Mouse (Mus musculus) CH12.LX (cell line): Measurements from ENCODE around the gene Nudt6. TPM values are rescaled to one million over a fixed set of nuclear protein-coding genes. Genes with fewer than 3 reads are reported as not detected.

ENCODE experiments used
- DNase-seq: peaks from one replicate; pipeline ENCODE4 v3.0.0-alpha.2; 2013; ENCODE audit errors: extremely low read depth
- H3K27ac ChIP-seq: 2 replicates; pipeline ENCODE4 v1.5.1; 2012; ENCODE audit warnings: low read depth, mild to moderate bottlenecking, control low read depth, moderate library complexity; ENCODE audit not compliant: insufficient read depth
- H3K27me3 ChIP-seq: replicated peaks from 2 replicates; pipeline ENCODE3; 2012; ENCODE audit warnings: inconsistent platforms
- H3K36me3 ChIP-seq, 2 experiments: replicated peaks in 1 of 2; 2 replicates each; pipeline versions ENCODE3 to v1.6.1; 2012; ENCODE audit warnings: inconsistent platforms in 1 of 2, low read length in 1 of 2, mild to moderate bottlenecking in 1 of 2, mixed read lengths in 1 of 2, moderate library complexity in 1 of 2; ENCODE audit not compliant: control insufficient read depth in 1 of 2, insufficient read depth in 1 of 2
- H3K4me1 ChIP-seq, 2 experiments: 2 replicates each; pipeline ENCODE4 v1.6.1; 2012; ENCODE audit warnings: inconsistent platforms in 1 of 2, moderate library complexity in 1 of 2; ENCODE audit not compliant: insufficient read depth in 2 of 2, control insufficient read depth in 1 of 2
- H3K4me2 ChIP-seq: 2 replicates; pipeline ENCODE4 v1.6.1; 2012; ENCODE audit warnings: low read depth, mild to moderate bottlenecking, control low read depth; ENCODE audit not compliant: poor library complexity, insufficient read depth, severe bottlenecking
- H3K4me3 ChIP-seq, 3 experiments: fragments of 150-350 bp in 1 of 3; sonication (generic) in 1 of 3; replicated peaks in 1 of 3; 2 replicates each; pipeline versions ENCODE3 to v1.5.1; 2011 to 2012; ENCODE audit warnings: low read depth in 2 of 3, low read length in 2 of 3, mild to moderate bottlenecking in 2 of 3, moderate library complexity in 2 of 3, control low read depth in 1 of 3, improper control_type of control experiment in 1 of 3, inconsistent platforms in 1 of 3, mixed read lengths in 1 of 3; ENCODE audit not compliant: poor library complexity in 1 of 3
- H3K79me2 ChIP-seq: replicated peaks from 2 replicates; pipeline ENCODE4 v1.6.1; 2012; ENCODE audit warnings: mild to moderate bottlenecking, moderate library complexity; ENCODE audit not compliant: control insufficient read depth, poor library complexity, insufficient read depth, severe bottlenecking; ENCODE audit errors: extremely low read depth
- H3K9ac ChIP-seq: 2 replicates; pipeline ENCODE4 v1.6.1; 2012; ENCODE audit warnings: low read depth, mild to moderate bottlenecking, control low read depth, moderate library complexity; ENCODE audit not compliant: insufficient read depth
- H3K9me3 ChIP-seq: replicated peaks from 2 replicates; pipeline ENCODE3; 2012; ENCODE audit warnings: low read length, inconsistent platforms, mixed read lengths
- BHLHE40 ChIP-seq: IDR thresholded peaks from 2 replicates; pipeline ENCODE4 v1.6.1; 2011; ENCODE audit warnings: mild to moderate bottlenecking, low read depth, low read length, improper control_type of control experiment
- CTCF ChIP-seq, 2 experiments: IDR thresholded peaks in 1 of 2; conservative IDR thresholded peaks in 1 of 2; 2 replicates each; pipeline ENCODE4 v1.5.1; 2011 to 2012; ENCODE audit warnings: low read depth in 2 of 2, low read length in 2 of 2, improper control_type of control experiment in 1 of 2, inconsistent platforms in 1 of 2, mild to moderate bottlenecking in 1 of 2, moderate library complexity in 1 of 2
- E2F4 ChIP-seq: IDR thresholded peaks from 2 replicates; pipeline ENCODE4 v1.6.1; 2011; ENCODE audit warnings: low read depth, low read length, improper control_type of control experiment; ENCODE audit not compliant: insufficient replicate concordance
- ELF1 ChIP-seq: IDR thresholded peaks from 2 replicates; pipeline ENCODE4 v1.6.1; 2014; ENCODE audit warnings: low read depth, mild to moderate bottlenecking, inconsistent platforms, low read length, improper control_type of control experiment
- EP300 ChIP-seq: IDR thresholded peaks from 2 replicates; pipeline ENCODE4 v1.6.1; 2011; ENCODE audit warnings: low read length, improper control_type of control experiment
- GABPA ChIP-seq: IDR thresholded peaks from 2 replicates; pipeline ENCODE4 v1.6.1; 2012; ENCODE audit warnings: low read depth, low read length, improper control_type of control experiment, inconsistent platforms; ENCODE audit not compliant: insufficient replicate concordance
- HCFC1 ChIP-seq: IDR thresholded peaks from 2 replicates; pipeline ENCODE4 v1.6.1; 2012; ENCODE audit warnings: low read depth, mild to moderate bottlenecking, inconsistent platforms, low read length, improper control_type of control experiment
- JUN ChIP-seq: IDR thresholded peaks from 2 replicates; pipeline ENCODE4 v1.6.1; 2011; ENCODE audit warnings: low read depth, mild to moderate bottlenecking, low read length, improper control_type of control experiment, moderate library complexity; ENCODE audit not compliant: insufficient read depth
- KAT2A ChIP-seq: IDR thresholded peaks from 2 replicates; pipeline ENCODE4 v1.6.1; 2012; ENCODE audit warnings: low read length, improper control_type of control experiment, inconsistent platforms; ENCODE audit not compliant: insufficient replicate concordance
- MAZ ChIP-seq: IDR thresholded peaks from 2 replicates; pipeline ENCODE4 v1.6.1; 2012; ENCODE audit warnings: low read depth, mild to moderate bottlenecking, inconsistent platforms, low read length, improper control_type of control experiment, moderate library complexity
- MXI1 ChIP-seq: IDR thresholded peaks from 2 replicates; pipeline ENCODE4 v1.6.1; 2011; ENCODE audit warnings: mild to moderate bottlenecking, low read depth, low read length, improper control_type of control experiment
- MYC ChIP-seq: IDR thresholded peaks from 2 replicates; pipeline ENCODE4 v1.6.1; 2011; ENCODE audit warnings: low read depth, mild to moderate bottlenecking, improper control_type of control experiment, low read length
- NELFE ChIP-seq: IDR thresholded peaks from 2 replicates; pipeline ENCODE4 v1.6.1; 2011; ENCODE audit warnings: low read depth, low read length, improper control_type of control experiment
- NRF1 ChIP-seq: IDR thresholded peaks from 2 replicates; pipeline ENCODE4 v1.6.1; 2014; ENCODE audit warnings: low read depth, mild to moderate bottlenecking, inconsistent platforms, low read length, improper control_type of control experiment, moderate library complexity
- POLR2A ChIP-seq: IDR thresholded peaks from 2 replicates; pipeline ENCODE4 v1.6.1; 2011; ENCODE audit warnings: low read depth, mild to moderate bottlenecking, improper control_type of control experiment, low read length
- RCOR1 ChIP-seq: conservative IDR thresholded peaks from 2 replicates; pipeline ENCODE4 v1.6.1; 2012; ENCODE audit warnings: low read depth, mild to moderate bottlenecking, inconsistent platforms, low read length, improper control_type of control experiment
- TBP ChIP-seq: conservative IDR thresholded peaks from 2 replicates; pipeline ENCODE4 v1.6.1; 2011; ENCODE audit warnings: low read depth, low read length, improper control_type of control experiment
- UBTF ChIP-seq: IDR thresholded peaks from 2 replicates; pipeline ENCODE4 v1.6.1; 2012; ENCODE audit warnings: low read depth, mild to moderate bottlenecking, inconsistent platforms, low read length, improper control_type of control experiment, moderate library complexity
- USF1 ChIP-seq: IDR thresholded peaks from 2 replicates; pipeline ENCODE4 v1.6.1; 2014; ENCODE audit warnings: low read depth, mild to moderate bottlenecking, inconsistent platforms, low read length, improper control_type of control experiment
- ZKSCAN1 ChIP-seq: IDR thresholded peaks from 2 replicates; pipeline ENCODE4 v1.6.1; 2012; ENCODE audit warnings: low read depth, inconsistent platforms, low read length, improper control_type of control experiment, borderline replicate concordance
- ZMIZ1 ChIP-seq: IDR thresholded peaks from 2 replicates; pipeline ENCODE4 v1.6.1; 2012; ENCODE audit warnings: low read depth, mild to moderate bottlenecking, inconsistent platforms, low read length, improper control_type of control experiment
- ZNF384 ChIP-seq: IDR thresholded peaks from 2 replicates; pipeline ENCODE4 v1.6.1; 2012; ENCODE audit warnings: low read depth, low read length, improper control_type of control experiment, inconsistent platforms
- dilution Hi-C: fragments of 300-500 bp; cut with MboI; formaldehyde crosslinking; loops from 2 replicates; pipeline ENCODE4 v1.14.3; 2020; ENCODE audit warnings: low sequenced_read_pairs; ENCODE audit not compliant: extremely low pct_unique_long_range_greater_than_20kb, extremely low pct_ligation_motif_present
- in situ Hi-C: fragments of 300-500 bp; cut with MboI; formaldehyde crosslinking; loops from 3 replicates; pipeline ENCODE4 v1.14.3; 2019; ENCODE audit warnings: low sequenced_read_pairs, low pct_ligation_motif_present, low pct_unique_long_range_greater_than_20kb, mixed read lengths
- polyA plus RNA-seq: library from polyadenylated mRNA; unstranded; fragments of >175 nt; gene quantifications from 2 replicates; pipeline ENCODE4 v1.2.1, GENCODE M21; 2012; ENCODE audit warnings: low read depth; ENCODE audit not compliant: insufficient read length
- total RNA-seq, 2 experiments: library from RNA; depleted of rRNA; stranded (reverse); fragments of 300-350 nt in 1 of 2; fragments of >200 nt in 1 of 2; gene quantifications; 2 replicates each; pipeline ENCODE4 v1.2.3; 2012 to 2014

Gene Nudt6
- total and polyA plus RNA-seq, 3 experiments: 6.0 to 9.6 (median 9.4) TPM

DNA sequence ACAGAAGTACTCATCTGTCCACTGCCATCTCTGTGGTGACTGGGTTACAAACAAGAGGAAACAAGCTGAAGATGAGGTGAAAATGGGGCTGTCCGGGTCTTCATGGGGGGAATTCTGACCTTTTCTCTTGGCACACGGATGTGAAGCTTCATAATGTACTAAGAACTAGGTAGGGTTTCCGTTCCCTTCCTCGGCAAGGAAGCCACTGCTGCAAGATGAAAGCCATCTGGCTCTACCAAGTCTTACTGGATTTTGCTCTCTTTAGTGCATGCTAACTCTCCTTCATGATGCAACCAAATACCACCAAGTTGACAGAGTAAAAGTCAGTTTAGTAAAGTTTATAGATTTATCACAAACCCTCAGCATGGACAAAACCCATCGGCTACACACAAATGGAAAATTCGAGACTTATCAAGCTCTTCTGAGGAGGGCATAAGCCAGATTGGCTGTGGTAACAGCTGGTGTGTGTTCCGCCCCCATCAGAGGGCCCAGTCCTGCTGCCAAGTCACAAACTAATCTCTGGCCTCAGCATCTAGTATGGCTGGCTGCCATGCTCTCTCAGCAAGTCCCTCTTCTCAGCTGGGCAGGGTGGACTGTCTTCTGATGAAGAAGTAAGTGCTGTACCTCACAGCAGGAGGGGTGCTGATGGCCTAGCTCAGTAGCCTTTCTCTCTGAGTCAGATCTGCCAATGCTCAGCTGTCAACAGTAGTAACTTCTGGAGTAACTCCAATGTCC, 21.2 kb downstream of the Nudt6 start:
- in situ Hi-C loops (no loop called here), dilution Hi-C loops (no loop called here)
- DNase-seq: peak; percentile 24
- peaks cover 6 to 14% of the 10 kb centered on the region in 2 experiments for H3K4me1 ChIP-seq
- H3K9me3 ChIP-seq: no peaks in the 10 kb centered on the region
- no peak overlapping the region for H3K4me3 ChIP-seq
- H3K27ac ChIP-seq: no peak overlapping the region
- H3K4me2 ChIP-seq: no peak overlapping the region
- H3K36me3 ChIP-seq: no peaks in the 10 kb centered on the region
- H3K27me3 ChIP-seq: no peaks in the 10 kb centered on the region
- TF ChIP-seq E2F4 (no peak), ELF1 (no peak), CTCF (conservative IDR thresholded peaks at IDR 0.05 in 1 of 2, IDR thresholded peaks at IDR 0.05 in 1 of 2; ENCODE audit: low read depth in 2 of 2, low read length in 2 of 2) (no peak), GABPA (no peak), TBP (peak; percentile 81), BHLHE40 (no peak)
- no peaks in the 10 kb centered on the region for H3K79me2 ChIP-seq
- no peak overlapping the region for H3K9ac ChIP-seq

DNA sequence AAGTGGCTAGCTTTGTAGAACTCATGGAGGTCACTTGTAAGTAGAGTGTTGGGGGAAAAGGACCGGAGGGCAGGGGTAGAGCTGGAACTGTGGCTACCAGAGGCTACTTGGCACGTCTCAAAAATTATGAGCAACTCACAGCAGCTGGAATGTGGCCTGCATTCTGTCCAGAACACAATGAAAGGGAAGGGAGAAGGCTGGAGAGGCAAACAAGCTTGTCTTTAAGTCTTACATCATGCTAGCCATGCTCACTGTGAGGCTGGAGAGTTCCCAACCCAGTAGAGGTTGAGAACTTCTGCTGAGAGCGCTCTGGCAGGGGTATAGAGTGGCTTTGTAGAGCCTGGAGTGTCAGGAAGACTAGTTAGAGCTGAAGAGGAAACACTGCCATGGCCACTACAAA, 22.4 kb downstream of the Nudt6 start:
- Histone ChIP-seq H3K36me3 (no peaks in the 10 kb centered on the region), H3K27me3 (no peaks in the 10 kb centered on the region), H3K79me2 (no peaks in the 10 kb centered on the region), H3K4me3 (no peak overlapping the region), H3K9ac (no peak overlapping the region), H3K4me1 (peaks cover 6 to 14% of the 10 kb centered on the region in 2 experiments), H3K4me2 (no peak overlapping the region), H3K27ac (no peak overlapping the region), H3K9me3 (no peaks in the 10 kb centered on the region)
- in situ Hi-C loops: no loop called here
- no peak for TF ChIP-seq MAZ
- TF ChIP-seq MXI1: no peak
- TF ChIP-seq JUN: no peak
- TF ChIP-seq TBP: no peak
- TF ChIP-seq CTCF (conservative IDR thresholded peaks at IDR 0.05 in 1 of 2, IDR thresholded peaks at IDR 0.05 in 1 of 2; ENCODE audit: low read depth in 2 of 2, low read length in 2 of 2): no peak
- TF ChIP-seq USF1: no peak
- TF ChIP-seq MYC: no peak
- TF ChIP-seq UBTF: no peak
- no peak for TF ChIP-seq ZKSCAN1
- no peak for TF ChIP-seq EP300
- no peak for TF ChIP-seq ZNF384
- TF ChIP-seq RCOR1: no peak
- TF ChIP-seq KAT2A: no peak
- no peak for TF ChIP-seq ZMIZ1
- TF ChIP-seq POLR2A: no peak
- TF ChIP-seq NRF1: no peak
- TF ChIP-seq HCFC1: no peak
- TF ChIP-seq NELFE: no peak
- dilution Hi-C loops: no loop called here
- DNase-seq: no peak
